Mouse (Mus musculus) lung, postnatal 0 days (tissue): ENCODE measurements at regions not wholly inside any gene's neighbourhood (a gene's known extent, or its start where the extent isn't known, plus 50 kb on each side); places are given as distances from the start of the nearest gene placed in this dataset.

ENCODE experiments used
- ATAC-seq: fragments of 200-750 bp; cut with Nextera tagmentation; 2 replicates; pipeline ENCODE4 v1.8.0; 2017; ENCODE audit warnings: moderate library complexity
- DNase-seq: peaks from one replicate; pipeline ENCODE4 v3.0.0-alpha.2; 2016; ENCODE audit warnings: low spot score
- H3K27ac ChIP-seq: fragments of 300-500 bp; sonication (generic); 2 replicates; pipeline ENCODE4 v1.5.1; 2014; ENCODE audit warnings: antibody characterized with exemption, mild to moderate bottlenecking, low read length, mixed read lengths
- H3K27me3 ChIP-seq: fragments of 300-500 bp; sonication (generic); replicated peaks from 2 replicates; pipeline ENCODE4 v1.6.1; 2014; ENCODE audit warnings: low read length, mixed read lengths; ENCODE audit not compliant: insufficient read depth
- H3K36me3 ChIP-seq: fragments of 300-500 bp; sonication (generic); 2 replicates; pipeline ENCODE4 v1.6.1; 2014; ENCODE audit warnings: low read length, mixed read lengths; ENCODE audit not compliant: insufficient read depth
- H3K4me1 ChIP-seq: fragments of 300-500 bp; sonication (generic); 2 replicates; pipeline ENCODE4 v1.6.1; 2014; ENCODE audit warnings: antibody characterized with exemption, low read depth, low read length, mixed read lengths; ENCODE audit not compliant: insufficient read depth
- H3K4me2 ChIP-seq: fragments of 300-500 bp; sonication (generic); replicated peaks from 2 replicates; pipeline ENCODE4 v1.6.1; 2014; ENCODE audit warnings: low read depth, mild to moderate bottlenecking, low read length, moderate library complexity, mixed read lengths
- H3K4me3 ChIP-seq: fragments of 300-500 bp; sonication (generic); 2 replicates; pipeline ENCODE4 v1.5.1; 2014; ENCODE audit warnings: low read depth, low read length
- H3K9ac ChIP-seq: fragments of 300-500 bp; sonication (generic); replicated peaks from 2 replicates; pipeline ENCODE4 v1.6.1; 2014; ENCODE audit warnings: low read depth, mild to moderate bottlenecking
- H3K9me3 ChIP-seq: fragments of 300-500 bp; sonication (generic); 2 replicates; pipeline ENCODE4 v1.6.1; 2016; ENCODE audit warnings: low read length, mixed read lengths
- CTCF ChIP-seq: IDR thresholded peaks from 2 replicates; pipeline ENCODE4 v1.5.1; 2016; ENCODE audit warnings: antibody characterized with exemption, mild to moderate bottlenecking
- EP300 ChIP-seq: IDR thresholded peaks from 2 replicates; pipeline ENCODE4 v1.6.1; 2016; ENCODE audit warnings: antibody characterized with exemption, mild to moderate bottlenecking, control low read depth
- WGBS: fragments of 180-500 bp; shearing (Covaris S2); extraction: QIAGEN DNeasy Blood & Tissue Kit; methylation state at CpG from one replicate; pipeline ENCODE4 v1.1.7; 2014; 5-methylcytosine and 5-hydroxymethylcytosine counted together

DNA sequence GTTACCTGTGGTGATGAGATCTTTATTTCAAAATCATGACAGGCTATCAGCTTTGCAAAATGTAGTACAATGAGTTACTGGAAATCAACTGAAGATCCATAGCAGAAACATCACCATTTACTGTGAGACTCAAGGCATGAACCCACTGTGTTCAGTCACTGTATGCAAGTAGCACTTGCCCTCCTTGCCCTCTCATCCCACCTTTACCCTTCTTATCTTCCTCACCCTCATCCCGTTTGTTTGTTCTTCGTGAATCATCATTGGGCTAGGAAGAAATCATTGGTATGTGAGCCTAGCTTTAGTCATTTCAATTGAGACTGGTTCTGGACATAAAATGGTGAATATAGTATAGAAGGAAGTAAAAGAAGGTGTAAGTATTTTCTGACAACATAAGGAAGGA, 223.6 kb downstream of the Gm5447 start:
- WGBS: 27% methylated on average over 2 of the region's 2 CpGs
- Histone ChIP-seq H3K4me2 (no peak overlapping the region), H3K27me3 (no peaks in the 10 kb centered on the region), H3K4me3 (no peak overlapping the region), H3K36me3 (no peaks in the 10 kb centered on the region), H3K4me1 (no peaks in the 10 kb centered on the region), H3K9me3 (no peaks in the 10 kb centered on the region), H3K9ac (no peak overlapping the region), H3K27ac (no peak overlapping the region)
- no peak for TF ChIP-seq EP300
- TF ChIP-seq CTCF: no peak
- ATAC-seq (no peak), DNase-seq (no peak)

DNA sequence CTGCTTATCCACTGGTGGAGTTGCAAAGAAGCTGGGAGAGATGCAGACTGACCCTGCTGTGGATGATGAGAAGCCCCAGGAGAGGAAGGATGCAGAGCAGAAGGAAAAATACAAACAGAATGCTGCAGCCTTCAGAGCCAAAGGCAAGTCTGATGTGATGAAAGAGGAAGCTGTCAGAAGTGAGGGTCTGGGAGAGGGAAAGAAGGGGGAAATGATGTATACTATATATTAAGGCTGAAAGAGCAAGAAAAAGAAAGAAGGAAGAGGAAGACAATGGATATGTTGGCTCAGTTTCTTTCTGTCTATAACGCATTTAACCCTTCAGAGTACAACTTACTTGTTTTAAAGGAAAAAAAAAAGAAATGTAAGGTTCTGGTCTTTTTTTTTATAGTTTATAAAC, 225.4 kb downstream of the Gm5447 start:
- H3K27ac ChIP-seq: no peak overlapping the region
- no peaks in the 10 kb centered on the region for H3K9me3 ChIP-seq
- no peak overlapping the region for H3K9ac ChIP-seq
- H3K36me3 ChIP-seq: no peaks in the 10 kb centered on the region
- H3K27me3 ChIP-seq: no peaks in the 10 kb centered on the region
- no peak overlapping the region for H3K4me3 ChIP-seq
- no peak for TF ChIP-seq CTCF
- no peak for TF ChIP-seq EP300
- no peak for ATAC-seq
- no peak overlapping the region for H3K4me2 ChIP-seq
- WGBS: 80% methylated on average over 1 of the region's 1 CpGs
- H3K4me1 ChIP-seq: no peaks in the 10 kb centered on the region
- no peak for DNase-seq

GRCm38 (mm10) chr13:31204068-31204467, 230.1 kb downstream of the Gm5447 start:
- DNase-seq (peak; percentile 36), ATAC-seq (peak; percentile 48; the same call in 1 of the 2 replicates)
- Histone ChIP-seq H3K27me3 (no peaks in the 10 kb centered on the region), H3K9me3 (no peaks in the 10 kb centered on the region), H3K4me2 (no peak overlapping the region), H3K9ac (no peak overlapping the region), H3K36me3 (no peaks in the 10 kb centered on the region), H3K4me1 (no peaks in the 10 kb centered on the region), H3K4me3 (no peak overlapping the region), H3K27ac (no peak overlapping the region)
- WGBS: 40% methylated on average over 6 of the region's 6 CpGs
- TF ChIP-seq EP300: no peak

- no peak for TF ChIP-seq CTCF
- TF ChIP-seq EP300: no peak
- ATAC-seq: no peak
- H3K4me1 ChIP-seq: no peaks in the 10 kb centered on the region
- no peak for DNase-seq
- WGBS: 66% methylated on average over 5 of the region's 5 CpGs
- H3K9ac ChIP-seq: no peak overlapping the region
- H3K4me2 ChIP-seq: no peak overlapping the region
- no peak overlapping the region for H3K4me3 ChIP-seq
- no peaks in the 10 kb centered on the region for H3K27me3 ChIP-seq
- H3K27ac ChIP-seq: no peak overlapping the region
- no peaks in the 10 kb centered on the region for H3K36me3 ChIP-seq
- H3K9me3 ChIP-seq: no peaks in the 10 kb centered on the region
Observed at GRCm38 (mm10) chr13:31206381-31206780, 232.4 kb downstream of the Gm5447 start.

DNA sequence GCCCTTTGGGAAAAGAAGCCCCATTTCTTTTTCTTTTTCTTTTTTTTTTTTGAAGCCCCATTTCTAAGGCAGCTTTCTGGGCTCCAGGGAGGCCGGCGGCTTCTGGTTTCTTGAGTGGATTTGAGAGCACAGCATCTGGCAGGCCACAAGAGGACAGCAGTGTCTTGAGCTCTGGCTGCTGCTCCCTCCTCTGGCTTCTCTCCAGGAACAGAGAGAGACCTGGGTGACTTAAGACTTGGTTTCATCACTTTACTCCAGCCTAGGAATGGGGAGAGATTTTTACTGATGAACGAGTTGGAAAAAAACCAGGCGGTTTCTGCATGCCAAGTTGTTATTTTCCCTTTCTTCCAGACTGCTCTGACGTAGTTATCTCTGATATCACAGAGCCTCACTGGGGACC, 233.7 kb downstream of the Gm5447 start:
- TF ChIP-seq EP300 (no peak), CTCF (peak; percentile 83)
- Histone ChIP-seq H3K4me3 (no peak overlapping the region), H3K4me1 (no peaks in the 10 kb centered on the region), H3K27ac (no peak overlapping the region), H3K9me3 (no peaks in the 10 kb centered on the region), H3K36me3 (no peaks in the 10 kb centered on the region), H3K4me2 (no peak overlapping the region), H3K9ac (no peak overlapping the region), H3K27me3 (no peaks in the 10 kb centered on the region)
- DNase-seq (peak; percentile 93), ATAC-seq (peak; percentile 85)
- 20% methylated on average over 5 of the region's 5 CpGs for WGBS

GRCm38 (mm10) chr13:31223016-31223415, 249.0 kb downstream of the Gm5447 start:
- DNase-seq (no peak), ATAC-seq (no peak)
- Histone ChIP-seq H3K4me3 (no peak overlapping the region), H3K4me1 (no peaks in the 10 kb centered on the region), H3K4me2 (no peak overlapping the region), H3K36me3 (no peaks in the 10 kb centered on the region), H3K9me3 (no peaks in the 10 kb centered on the region), H3K27me3 (no peaks in the 10 kb centered on the region), H3K27ac (no peak overlapping the region), H3K9ac (no peak overlapping the region)
- 70% methylated on average over 2 of the region's 2 CpGs for WGBS
- no peak for TF ChIP-seq CTCF
- TF ChIP-seq EP300: no peak

- no peak overlapping the region for H3K9ac ChIP-seq
- DNase-seq: no peak
- no peak for TF ChIP-seq EP300
- TF ChIP-seq CTCF: no peak
- H3K9me3 ChIP-seq: no peaks in the 10 kb centered on the region
- H3K4me1 ChIP-seq: no peaks in the 10 kb centered on the region
- no peak overlapping the region for H3K27ac ChIP-seq
- no peaks in the 10 kb centered on the region for H3K36me3 ChIP-seq
- WGBS: 96% methylated on average over 6 of the region's 6 CpGs
- no peak for ATAC-seq
- no peak overlapping the region for H3K4me2 ChIP-seq
- no peaks in the 10 kb centered on the region for H3K27me3 ChIP-seq
- H3K4me3 ChIP-seq: no peak overlapping the region
Observed at GRCm38 (mm10) chr13:31240546-31240945, 266.5 kb downstream of the Gm5447 start.
